Mouse (Mus musculus) limb, embryonic 14.5 days (tissue): ENCODE results near the gene Npas2. TPM values are rescaled to one million over a fixed set of nuclear protein-coding genes. Genes with fewer than 3 reads are reported as not detected.

Source experiments
- ATAC-seq: fragments of 200-750 bp; cut with Nextera tagmentation; 2 replicates; pipeline ENCODE4 v1.8.0; 2017; ENCODE audit warnings: low read depth, moderate number of reproducible peaks, moderate TSS enrichment; ENCODE audit not compliant: low FRiP score
- DNase-seq: peaks from one replicate; pipeline ENCODE4 v3.0.0-alpha.2; 2015; ENCODE audit warnings: low spot score
- H3K27ac ChIP-seq: fragments of 300-500 bp; sonication (generic); replicated peaks from 2 replicates; pipeline ENCODE4 v1.5.1; 2014; ENCODE audit warnings: low read depth, mild to moderate bottlenecking, low read length, moderate library complexity, mixed read lengths
- H3K27me3 ChIP-seq: fragments of 300-500 bp; sonication (generic); 2 replicates; pipeline ENCODE4 v1.6.1; 2014; ENCODE audit warnings: low read length, mixed read lengths; ENCODE audit not compliant: control insufficient read depth, insufficient read depth
- H3K36me3 ChIP-seq: fragments of 300-500 bp; sonication (generic); 2 replicates; pipeline ENCODE4 v1.6.1; 2014; ENCODE audit warnings: mild to moderate bottlenecking, low read length, moderate library complexity, mixed read lengths; ENCODE audit not compliant: control insufficient read depth, insufficient read depth
- H3K4me1 ChIP-seq: fragments of 300-500 bp; sonication (generic); 2 replicates; pipeline ENCODE4 v1.6.1; 2014; ENCODE audit warnings: antibody characterized with exemption, low read length, mixed read lengths; ENCODE audit not compliant: control insufficient read depth, insufficient read depth
- H3K4me2 ChIP-seq: fragments of 300-500 bp; sonication (generic); replicated peaks from 2 replicates; pipeline ENCODE4 v1.6.1; 2014; ENCODE audit warnings: low read depth, mild to moderate bottlenecking, low read length, moderate library complexity; ENCODE audit not compliant: severe bottlenecking
- H3K4me3 ChIP-seq: fragments of 300-500 bp; sonication (generic); replicated peaks from 2 replicates; pipeline ENCODE4 v1.5.1; 2014; ENCODE audit warnings: low read length
- H3K9ac ChIP-seq: fragments of 300-500 bp; sonication (generic); 2 replicates; pipeline ENCODE4 v1.6.1; 2014; ENCODE audit warnings: mild to moderate bottlenecking, low read depth, low read length, moderate library complexity; ENCODE audit not compliant: severe bottlenecking
- H3K9me3 ChIP-seq: fragments of 300-500 bp; sonication (generic); 2 replicates; pipeline ENCODE4 v1.6.1; 2016; ENCODE audit warnings: low read length; ENCODE audit not compliant: control insufficient read depth
- POLR2A ChIP-seq: fragments of 200-500 bp; IDR thresholded peaks from 2 replicates; pipeline ENCODE4 v1.8.0; 2012; ENCODE audit warnings: inconsistent platforms, mild to moderate bottlenecking, moderate library complexity, borderline replicate concordance; ENCODE audit not compliant: insufficient read depth, insufficient read length; ENCODE audit errors: extremely low read depth
- WGBS: fragments of 180-500 bp; shearing (Covaris S2); extraction: QIAGEN DNeasy Blood & Tissue Kit; methylation state at CpG from one replicate; pipeline ENCODE4 v1.1.7; 2014; 5-methylcytosine and 5-hydroxymethylcytosine counted together
- polyA plus RNA-seq, 2 experiments: library from polyadenylated mRNA; depleted of rRNA in 1 of 2; stranded (reverse) in 1 of 2; unstranded in 1 of 2; fragments of >200 nt; fragmentation: Nextera tagmentation in 1 of 2; extraction: Ambion mirVana in 1 of 2; gene quantifications; 2 replicates each; pipeline versions ENCODE4 v1.2.1 to v1.2.3; 2012 to 2014

Npas2 gene
- polyA plus RNA-seq, 2 experiments: 2.0 to 3.2 TPM

DNA sequence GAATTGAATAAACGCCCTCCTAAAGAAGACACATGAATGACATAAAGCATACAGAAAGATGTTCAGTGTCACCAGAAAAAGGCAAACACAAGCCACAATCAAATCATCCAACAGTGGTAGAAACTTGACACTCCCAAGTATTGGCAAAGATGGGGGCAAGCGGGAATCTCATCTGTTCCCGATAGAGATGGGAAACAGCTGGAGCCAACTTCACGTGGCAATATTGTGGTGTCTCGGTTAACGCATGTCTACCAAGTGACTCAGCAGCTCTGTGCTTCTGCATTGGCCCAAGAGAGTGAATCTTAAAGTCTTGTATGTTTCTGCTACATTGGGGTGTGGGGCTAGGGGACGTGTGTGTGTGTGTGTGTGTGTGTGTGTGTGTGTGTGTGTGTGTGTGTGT is 89.8 kb downstream of the Npas2 start:
- no peak for DNase-seq

GRCm38 (mm10) chr1:39284786-39285185 is 91.3 kb downstream of the Npas2 start:
- no peak for TF ChIP-seq POLR2A
- DNase-seq: no peak
- Histone ChIP-seq H3K27me3 (no peaks in the 10 kb centered on the region), H3K4me3 (no peak overlapping the region), H3K36me3 (no peaks in the 10 kb centered on the region), H3K4me2 (no peak overlapping the region), H3K9ac (no peak overlapping the region), H3K4me1 (no peaks in the 10 kb centered on the region), H3K9me3 (no peaks in the 10 kb centered on the region), H3K27ac (no peak overlapping the region)
- WGBS: 77% methylated on average over 16 of the region's 16 CpGs
- no peak for ATAC-seq

More for the DNA sequence above, 89.8 kb downstream of the Npas2 start:
- Histone ChIP-seq H3K27ac (no peak overlapping the region), H3K4me1 (no peaks in the 10 kb centered on the region), H3K36me3 (no peaks in the 10 kb centered on the region), H3K4me2 (no peak overlapping the region), H3K9ac (no peak overlapping the region), H3K4me3 (no peak overlapping the region), H3K27me3 (no peaks in the 10 kb centered on the region), H3K9me3 (no peaks in the 10 kb centered on the region)
- TF ChIP-seq POLR2A: no peak
- ATAC-seq: no peak
- WGBS: 79% methylated on average over 6 of the region's 7 CpGs

DNA sequence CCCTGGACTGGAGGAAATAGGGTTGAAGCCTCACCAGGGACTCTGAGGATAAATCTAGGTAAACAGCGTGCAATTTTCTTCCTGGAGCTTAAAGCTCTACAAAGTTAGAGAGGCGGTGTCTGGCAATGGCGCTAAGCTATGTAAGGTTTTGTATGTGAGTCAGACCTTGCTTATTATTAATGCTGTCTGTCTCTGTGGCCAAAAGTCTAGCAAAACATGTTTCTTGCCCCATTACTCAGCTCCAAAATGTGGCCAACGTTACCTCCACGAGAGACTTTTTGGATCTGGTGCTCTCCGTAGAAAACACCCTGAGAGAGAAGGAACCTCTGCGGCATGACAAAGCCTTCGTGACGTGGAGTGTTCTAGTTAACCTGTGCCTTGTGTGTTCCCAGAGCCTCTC is 93.5 kb downstream of the Npas2 start:
- Histone ChIP-seq H3K27ac (no peak overlapping the region), H3K4me1 (no peaks in the 10 kb centered on the region), H3K4me2 (no peak overlapping the region), H3K27me3 (no peaks in the 10 kb centered on the region), H3K9me3 (no peaks in the 10 kb centered on the region), H3K36me3 (no peaks in the 10 kb centered on the region), H3K9ac (no peak overlapping the region), H3K4me3 (no peak overlapping the region)
- WGBS: 94% methylated on average over 9 of the region's 9 CpGs
- DNase-seq: no peak
- no peak for TF ChIP-seq POLR2A
- no peak for ATAC-seq

DNA sequence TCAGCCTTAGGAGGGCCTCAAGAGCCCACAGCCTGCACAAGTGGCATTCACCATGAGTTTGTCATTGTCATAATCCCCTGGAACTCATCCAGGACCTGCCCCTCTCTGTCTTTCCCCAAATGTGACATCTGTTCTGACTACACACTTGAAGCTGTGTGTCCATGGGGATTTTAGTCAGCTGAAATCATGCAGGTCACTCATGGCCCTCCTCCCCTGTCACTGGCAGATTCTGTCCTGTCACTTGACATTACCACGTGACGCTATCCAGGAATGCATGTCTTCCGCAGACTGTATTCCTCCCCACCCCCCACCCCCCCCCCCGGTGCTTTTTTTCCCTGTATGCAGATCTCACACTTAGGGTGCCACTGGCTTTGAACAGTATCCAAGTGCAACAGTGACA is 94.3 kb downstream of the Npas2 start:
- DNase-seq (no peak), ATAC-seq (no peak)
- no peaks in the 10 kb centered on the region for H3K27me3 ChIP-seq
- H3K27ac ChIP-seq: no peak overlapping the region
- no peaks in the 10 kb centered on the region for H3K9me3 ChIP-seq
- no peak overlapping the region for H3K9ac ChIP-seq
- no peak for TF ChIP-seq POLR2A
- H3K4me3 ChIP-seq: no peak overlapping the region
- H3K4me1 ChIP-seq: no peaks in the 10 kb centered on the region
- WGBS: 84% methylated on average over 4 of the region's 4 CpGs
- no peaks in the 10 kb centered on the region for H3K36me3 ChIP-seq
- no peak overlapping the region for H3K4me2 ChIP-seq

- no peak overlapping the region for H3K27ac ChIP-seq
- no peaks in the 10 kb centered on the region for H3K36me3 ChIP-seq
- no peaks in the 10 kb centered on the region for H3K9me3 ChIP-seq
- H3K4me1 ChIP-seq: no peaks in the 10 kb centered on the region
- ATAC-seq (no peak), DNase-seq (no peak)
- H3K9ac ChIP-seq: no peak overlapping the region
- no peaks in the 10 kb centered on the region for H3K27me3 ChIP-seq
- H3K4me2 ChIP-seq: no peak overlapping the region
- no peak overlapping the region for H3K4me3 ChIP-seq
- TF ChIP-seq POLR2A: no peak
- WGBS: 55% methylated on average over 3 of the region's 3 CpGs
Measured at GRCm38 (mm10) chr1:39288425-39288824, 94.9 kb downstream of the Npas2 start.

DNA sequence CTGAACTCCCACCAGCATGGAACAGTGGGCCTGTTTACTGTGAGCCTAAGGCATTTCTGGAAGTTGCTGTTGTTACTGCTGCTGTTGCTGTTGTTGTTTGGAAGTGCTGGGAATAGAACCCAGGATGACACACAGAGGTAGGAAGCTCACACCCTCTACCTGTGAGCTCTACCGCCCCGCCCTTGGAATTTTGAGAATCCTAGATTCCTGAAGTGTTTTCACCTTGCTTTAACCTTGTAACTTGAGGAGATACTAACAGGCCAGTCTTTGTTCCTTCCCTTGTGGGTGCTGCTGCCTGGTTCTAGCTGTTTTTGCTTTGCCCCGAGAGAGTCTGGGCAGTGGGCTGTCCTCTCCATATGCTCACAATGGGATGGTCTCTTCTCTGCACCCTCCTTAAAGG is 98.5 kb downstream of the Npas2 start:
- Histone ChIP-seq H3K36me3 (no peaks in the 10 kb centered on the region), H3K4me3 (no peak overlapping the region), H3K9me3 (no peaks in the 10 kb centered on the region), H3K4me2 (no peak overlapping the region), H3K9ac (no peak overlapping the region), H3K27me3 (no peaks in the 10 kb centered on the region), H3K4me1 (no peaks in the 10 kb centered on the region), H3K27ac (no peak overlapping the region)
- no peak for ATAC-seq
- no peak for TF ChIP-seq POLR2A
- no peak for DNase-seq
- WGBS: 66% methylated on average over 3 of the region's 3 CpGs
